Mouse (Mus musculus): Measurements from ENCODE around the gene Me1.

Gene Me1

GRCm38 (mm10) chr9:86658347-86658746 is 37.4 kb downstream of the Me1 start:
- no peak for DNase-seq (ENCODE audit: low spot score)

GRCm38 (mm10) chr9:86652194-86652593 is 43.6 kb downstream of the Me1 start:
- no peak for DNase-seq (ENCODE audit: low spot score)

- no peak for DNase-seq (ENCODE audit: low spot score)
Measured at GRCm38 (mm10) chr9:86651254-86651653, 44.5 kb downstream of the Me1 start.

- no peak for DNase-seq (ENCODE audit: low spot score)
Measured at GRCm38 (mm10) chr9:86650822-86651221, 44.9 kb downstream of the Me1 start.

- DNase-seq (ENCODE audit: low spot score) = no peak
Measured at GRCm38 (mm10) chr9:86647931-86648550, 47.7 kb downstream of the Me1 start.

GRCm38 (mm10) chr9:86646807-86647206 is 48.9 kb downstream of the Me1 start:
- no peak for DNase-seq (ENCODE audit: low spot score)

- no peak for DNase-seq (ENCODE audit: low spot score)
Measured at GRCm38 (mm10) chr9:86643497-86643896, 52.3 kb downstream of the Me1 start.

GRCm38 (mm10) chr9:86638771-86639170 is 57.0 kb downstream of the Me1 start:
- no peak for DNase-seq (ENCODE audit: low spot score)

GRCm38 (mm10) chr9:86631153-86631552 is 64.6 kb downstream of the Me1 start:
- DNase-seq (ENCODE audit: low spot score) = no peak

GRCm38 (mm10) chr9:86630352-86630931 is 65.3 kb downstream of the Me1 start:
- DNase-seq (ENCODE audit: low spot score) = no peak

GRCm38 (mm10) chr9:86629379-86629778 is 66.4 kb downstream of the Me1 start:
- no peak for DNase-seq (ENCODE audit: low spot score)

- peak; percentile 60 for DNase-seq (ENCODE audit: low spot score)
Measured at GRCm38 (mm10) chr9:86627745-86628496, 67.8 kb downstream of the Me1 start.

GRCm38 (mm10) chr9:86626906-86627305 is 68.8 kb downstream of the Me1 start:
- peak; percentile 48 for DNase-seq (ENCODE audit: low spot score)

- DNase-seq (ENCODE audit: low spot score) = no peak
Measured at GRCm38 (mm10) chr9:86624781-86625180, 71.0 kb downstream of the Me1 start.

GRCm38 (mm10) chr9:86624039-86624438 is 71.7 kb downstream of the Me1 start:
- DNase-seq (ENCODE audit: low spot score) = no peak

GRCm38 (mm10) chr9:86622062-86622461 is 73.7 kb downstream of the Me1 start:
- no peak for DNase-seq (ENCODE audit: low spot score)

- no peak for DNase-seq (ENCODE audit: low spot score)
Measured at GRCm38 (mm10) chr9:86619341-86620139, 76.2 kb downstream of the Me1 start.

GRCm38 (mm10) chr9:86617837-86618492 is 77.8 kb downstream of the Me1 start:
- no peak for DNase-seq (ENCODE audit: low spot score)

GRCm38 (mm10) chr9:86615765-86616164 is 80.0 kb downstream of the Me1 start:
- DNase-seq (ENCODE audit: low spot score) = no peak

GRCm38 (mm10) chr9:86612091-86612490 is 83.7 kb downstream of the Me1 start:
- no peak for DNase-seq (ENCODE audit: low spot score)

- DNase-seq (ENCODE audit: low spot score) = no peak
Measured at GRCm38 (mm10) chr9:86605776-86606175, 90.0 kb downstream of the Me1 start.

- DNase-seq (ENCODE audit: low spot score) = no peak
Measured at GRCm38 (mm10) chr9:86599723-86600303, 95.9 kb downstream of the Me1 start.
